Mouse (Mus musculus): ENCODE data around the gene Cmss1.

DNA sequence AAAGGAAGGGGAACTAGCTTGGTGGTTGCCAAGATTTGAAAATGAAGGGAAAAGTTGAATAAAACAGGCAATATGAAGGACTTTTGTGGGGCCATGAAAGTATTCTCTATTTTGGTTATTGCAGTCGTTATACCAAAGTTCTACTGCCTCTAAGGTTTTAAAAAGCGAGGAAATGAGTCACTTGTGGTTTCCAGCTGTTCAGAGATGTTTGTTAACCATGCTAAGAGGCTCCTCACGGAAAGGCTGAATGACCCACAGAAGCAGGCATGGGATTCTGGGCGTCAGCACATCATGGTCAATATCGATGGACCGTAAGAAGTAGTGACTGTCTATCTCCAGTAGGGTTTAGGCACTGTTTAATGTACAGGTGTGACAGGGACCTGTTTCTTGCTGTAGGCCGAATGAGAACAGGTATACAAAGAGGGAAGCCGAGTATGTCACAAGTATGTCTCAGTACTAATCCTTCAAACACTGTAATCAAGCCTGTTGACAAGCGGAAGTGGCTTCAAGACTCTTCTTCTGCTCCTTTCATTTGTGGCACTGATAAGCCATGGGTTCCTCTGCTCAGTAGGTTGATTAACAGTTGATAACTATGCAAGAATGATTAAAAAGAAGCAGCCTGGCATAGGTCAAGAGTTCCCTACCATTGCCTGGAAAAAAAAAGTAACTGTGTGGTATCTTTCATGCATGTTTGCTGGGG is 227.9 kb downstream of the Cmss1 start:
- no peak for TF ChIP-seq CTCF (IDR thresholded peaks at IDR 0.05; ENCODE audit: low read depth, low read length)
- no peak for TF ChIP-seq POLR2A (IDR thresholded peaks at IDR 0.05; ENCODE audit: borderline replicate concordance, low read depth, low read length)

Measured in bone marrow macrophage, adult 2 months (primary cell).